Comparison of ENCODE assay signal across 18 mouse cellular contexts in the genomic region with DNA sequence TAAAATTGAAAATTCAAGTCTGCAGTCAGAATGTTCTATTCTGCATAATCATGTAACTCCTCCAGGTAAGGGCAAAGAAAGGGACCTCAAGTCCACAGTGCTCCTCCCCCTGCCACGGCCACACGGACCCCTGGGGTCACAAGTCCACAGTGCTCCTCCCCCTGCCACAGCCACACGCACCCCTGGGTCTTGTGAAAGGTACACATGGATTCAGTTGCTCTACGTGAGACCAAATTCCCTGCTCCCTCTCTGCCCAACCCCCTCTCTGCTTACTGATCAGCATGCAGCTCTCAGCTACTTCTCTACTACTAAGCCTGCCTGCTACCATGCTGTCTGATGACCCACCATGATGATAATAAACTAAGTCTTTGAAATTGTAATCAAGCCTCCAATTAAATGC. TPM values are rescaled to one million over a fixed set of nuclear protein-coding genes. Genes with fewer than 3 reads are reported as not detected.
"Had no signal": no experiment of that assay in that cellular context is flagged by ENCODE, and none has a peak within 500 bp of the region (broad histone marks: within the 10 kb centered on the region; RNA-seq: fewer than 3 reads in every experiment).

No protein-coding gene starts in this region.

- ATAC-seq: hindbrain, embryonic 16.5 days; intestine, embryonic 15.5 days; lung, postnatal 0 days; midbrain, embryonic 15.5 days had no signal

- H3K4me1 ChIP-seq: intestine, embryonic 15.5 days; kidney, embryonic 15.5 days; limb, embryonic 12.5 days; midbrain, embryonic 15.5 days; neural tube, embryonic 13.5 days had no signal

- H3K4me3 ChIP-seq: intestine, embryonic 15.5 days; kidney, embryonic 15.5 days; limb, embryonic 12.5 days; midbrain, embryonic 15.5 days; neural tube, embryonic 13.5 days had no signal

- H3K27me3 ChIP-seq: intestine, embryonic 15.5 days; kidney, embryonic 15.5 days; limb, embryonic 12.5 days; midbrain, embryonic 15.5 days; neural tube, embryonic 13.5 days had no signal

- H3K9me3 ChIP-seq: intestine, embryonic 15.5 days; kidney, embryonic 15.5 days; limb, embryonic 12.5 days; midbrain, embryonic 15.5 days; neural tube, embryonic 13.5 days had no signal

- H3K4me2 ChIP-seq: intestine, embryonic 15.5 days; kidney, embryonic 15.5 days; limb, embryonic 12.5 days; midbrain, embryonic 15.5 days; neural tube, embryonic 13.5 days had no signal

- DNase-seq: kidney, adult 2 months; kidney, postnatal 25 days; layer of hippocampus, adult 9-11 months; layer of hippocampus, postnatal 36 days; lung, adult 2 months; lung, postnatal 36 days; retina, postnatal 1 day; right cerebral cortex, postnatal 4 days; thymus, adult 2 months; thymus, postnatal 25 days had no signal

- H3K27ac ChIP-seq: intestine, embryonic 15.5 days; kidney, embryonic 15.5 days; limb, embryonic 12.5 days; midbrain, embryonic 15.5 days; neural tube, embryonic 13.5 days had no signal

- H3K9ac ChIP-seq: intestine, embryonic 15.5 days; kidney, embryonic 15.5 days; limb, embryonic 12.5 days; midbrain, embryonic 15.5 days; neural tube, embryonic 13.5 days had no signal

RNA-seq across cellular contexts. Expression of a gene that starts 34.3 kb away (rescaled TPM):
- total RNA-seq: megakaryocyte progenitor cell, adult 5-6 weeks had no signal
